Mouse (Mus musculus) layer of hippocampus, adult 2 months (tissue): ENCODE measurements at regions not wholly inside any gene's neighbourhood (a gene's known extent, or its start where the extent isn't known, plus 50 kb on each side); places are given as distances from the start of the nearest gene placed in this dataset.

ENCODE experiments used
- DNase-seq, 2 experiments: peaks; one replicate each; pipeline ENCODE4 v3.0.0; 2022; ENCODE audit warnings: low spot score in 2 of 2
- H3K27ac ChIP-seq: fragments of 200-600 bp; 2 replicates; pipeline ENCODE4 v1.8.1; 2022
- H3K4me3 ChIP-seq: fragments of 200-600 bp; 2 replicates; pipeline ENCODE4 v1.8.1; 2022; ENCODE audit warnings: mild to moderate bottlenecking
- CTCF ChIP-seq: fragments of 200-600 bp; conservative IDR thresholded peaks from 2 replicates; pipeline ENCODE4 v1.8.1; 2022; ENCODE audit warnings: antibody characterized with exemption, mild to moderate bottlenecking, moderate library complexity

DNA sequence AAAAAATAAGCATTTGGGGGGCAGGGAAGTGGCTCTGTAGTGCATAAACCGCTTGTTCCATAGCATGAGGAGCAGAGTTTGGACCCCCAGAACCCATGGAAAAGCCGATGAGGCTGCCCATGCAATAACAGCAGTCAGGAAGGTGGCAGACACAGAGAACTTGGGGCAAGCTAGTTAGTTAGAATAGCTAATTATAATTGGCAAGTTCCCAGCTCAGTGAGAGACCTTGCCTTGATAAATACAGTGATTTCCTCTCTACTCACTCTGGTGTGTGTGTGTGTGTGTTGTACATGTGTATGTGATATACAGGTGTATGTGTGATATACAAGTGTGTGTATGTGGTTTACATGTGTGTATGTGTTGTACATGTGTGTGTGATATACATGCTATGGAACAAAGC lies 226.4 kb downstream of the 3110018I06Rik start:
- no peak for TF ChIP-seq CTCF
- no peak overlapping the region for H3K27ac ChIP-seq

GRCm38 (mm10) chr12:107715871-107716270 lies 227.4 kb downstream of the 3110018I06Rik start:
- no peak for TF ChIP-seq CTCF
- H3K27ac ChIP-seq = no peak overlapping the region
- H3K4me3 ChIP-seq = no peak overlapping the region
- DNase-seq = no peak

More for the DNA sequence above, 226.4 kb downstream of the 3110018I06Rik start:
- no peak for DNase-seq
- no peak overlapping the region for H3K4me3 ChIP-seq

DNA sequence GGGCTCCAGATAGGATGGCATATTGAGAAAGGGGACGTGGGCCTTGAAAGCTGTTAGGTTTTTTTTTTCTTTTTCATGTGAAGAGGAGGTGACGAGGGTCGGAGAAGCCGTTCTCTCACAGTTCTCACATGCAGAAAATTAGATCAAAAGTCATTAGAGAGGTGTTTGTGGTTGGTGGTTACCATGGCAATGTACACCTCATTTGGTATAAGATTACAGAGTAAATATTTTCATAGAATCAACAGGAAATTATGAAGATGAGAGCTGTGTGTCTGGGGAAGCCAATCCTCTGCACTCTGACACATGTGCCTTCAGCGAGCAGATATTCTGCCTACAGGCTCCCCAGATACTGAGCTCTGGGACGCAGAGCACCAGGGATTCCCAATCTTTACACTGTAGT lies 232.5 kb downstream of the 3110018I06Rik start:
- no peak for DNase-seq
- Histone ChIP-seq H3K27ac (no peak overlapping the region), H3K4me3 (no peak overlapping the region)
- TF ChIP-seq CTCF = no peak

- Histone ChIP-seq H3K27ac (no peak overlapping the region), H3K4me3 (no peak overlapping the region)
- no peak for DNase-seq
- no peak for TF ChIP-seq CTCF
Measured at GRCm38 (mm10) chr12:107723062-107723859, 234.8 kb downstream of the 3110018I06Rik start.

DNA sequence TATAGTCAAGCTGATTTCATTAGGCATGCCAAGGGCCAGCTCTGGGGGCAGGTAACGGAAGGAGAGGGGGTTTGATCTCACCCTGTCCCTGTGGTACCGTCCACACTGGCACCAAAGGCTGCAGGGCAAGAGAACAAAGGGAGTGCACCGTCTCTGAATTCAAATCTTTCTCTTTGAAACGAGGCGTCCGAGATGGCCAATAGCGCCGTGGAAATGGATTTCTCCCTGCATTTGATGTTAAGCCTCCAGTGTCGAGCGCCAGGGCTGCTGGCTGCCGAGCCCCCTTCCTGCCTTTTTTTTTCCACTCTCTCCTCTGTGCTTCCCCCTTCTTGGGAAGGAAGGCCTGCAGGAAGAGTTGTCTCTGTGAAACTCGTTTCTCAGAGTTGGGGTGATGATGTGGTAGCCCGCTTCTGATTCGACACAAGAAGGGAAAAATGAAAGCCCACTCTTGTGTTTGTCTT lies 235.5 kb downstream of the 3110018I06Rik start:
- no peak overlapping the region for H3K4me3 ChIP-seq

DNA sequence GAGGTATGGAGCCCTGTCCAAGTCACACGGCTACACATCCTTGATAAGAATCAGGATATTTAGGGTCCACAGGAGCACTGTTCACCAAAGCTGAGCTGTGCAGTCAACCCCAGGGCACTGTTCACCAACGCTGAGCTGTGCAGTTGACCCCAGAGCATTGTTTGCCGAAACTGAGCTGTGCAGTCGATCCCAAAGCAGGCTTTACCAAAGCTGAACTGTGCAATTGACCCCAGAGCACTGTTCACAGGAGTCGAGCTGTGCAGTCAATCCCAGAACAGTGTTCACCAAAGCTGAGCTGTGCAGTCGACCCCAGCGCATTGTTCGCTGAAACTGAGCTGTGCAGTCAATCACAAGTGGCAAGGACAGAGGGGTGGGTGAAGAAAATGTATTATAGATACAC lies 236.0 kb downstream of the 3110018I06Rik start:
- no peak overlapping the region for H3K27ac ChIP-seq
- no peak for TF ChIP-seq CTCF
- DNase-seq = no peak
- H3K4me3 ChIP-seq = no peak overlapping the region

More for the DNA sequence above, 235.5 kb downstream of the 3110018I06Rik start:
- no peak overlapping the region for H3K27ac ChIP-seq
- no peak for DNase-seq
- no peak for TF ChIP-seq CTCF

GRCm38 (mm10) chr12:107728865-107729264 lies 240.4 kb downstream of the 3110018I06Rik start:
- DNase-seq = no peak
- Histone ChIP-seq H3K27ac (no peak overlapping the region), H3K4me3 (no peak overlapping the region)
- TF ChIP-seq CTCF = no peak

DNA sequence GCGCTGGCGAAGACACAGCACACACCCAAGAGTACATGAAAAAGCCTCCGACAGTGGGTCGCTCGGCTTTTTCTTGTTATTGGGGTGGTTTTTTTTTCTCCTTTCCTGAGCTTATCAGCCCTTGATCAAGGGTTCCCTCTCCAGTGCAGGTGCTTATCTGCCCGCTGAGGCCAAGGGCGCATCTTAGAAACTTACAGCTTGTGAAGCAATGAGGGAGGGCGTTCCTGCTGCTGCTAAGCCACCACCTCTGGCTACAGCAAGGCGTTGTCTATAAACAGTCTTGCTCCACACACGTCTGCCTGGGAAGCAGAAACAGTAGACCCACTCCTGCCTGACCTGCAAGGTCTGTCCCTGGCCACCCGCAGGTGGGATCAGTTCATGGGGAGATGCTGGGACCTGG lies 240.9 kb downstream of the 3110018I06Rik start:
- TF ChIP-seq CTCF = no peak
- Histone ChIP-seq H3K27ac (no peak overlapping the region), H3K4me3 (no peak overlapping the region)
- DNase-seq = no peak

GRCm38 (mm10) chr12:107730940-107731339 lies 242.5 kb downstream of the 3110018I06Rik start:
- DNase-seq = no peak
- Histone ChIP-seq H3K4me3 (no peak overlapping the region), H3K27ac (no peak overlapping the region)
- TF ChIP-seq CTCF = peak; percentile 28

DNA sequence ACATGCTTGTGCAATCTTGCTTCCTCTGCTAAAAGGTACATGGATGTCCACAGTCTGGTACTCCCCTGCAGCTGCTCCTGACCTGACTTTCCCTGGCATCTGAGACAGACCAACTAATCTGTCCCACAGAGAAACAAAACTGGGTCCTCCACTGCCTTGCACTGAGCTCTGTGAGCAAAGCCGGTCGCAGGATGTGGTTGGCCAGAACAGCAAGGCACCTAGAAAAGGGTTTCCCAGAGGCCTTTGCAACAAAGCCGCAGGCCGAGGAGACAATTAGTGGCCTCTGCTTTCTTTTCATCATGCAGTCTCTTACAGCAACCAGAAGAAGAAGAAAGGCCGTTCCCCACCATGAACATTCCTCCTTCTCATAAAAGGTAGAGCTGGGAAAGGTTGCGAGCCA lies 246.1 kb downstream of the 3110018I06Rik start:
- no peak for TF ChIP-seq CTCF
- Histone ChIP-seq H3K27ac (no peak overlapping the region), H3K4me3 (no peak overlapping the region)
- no peak for DNase-seq

DNA sequence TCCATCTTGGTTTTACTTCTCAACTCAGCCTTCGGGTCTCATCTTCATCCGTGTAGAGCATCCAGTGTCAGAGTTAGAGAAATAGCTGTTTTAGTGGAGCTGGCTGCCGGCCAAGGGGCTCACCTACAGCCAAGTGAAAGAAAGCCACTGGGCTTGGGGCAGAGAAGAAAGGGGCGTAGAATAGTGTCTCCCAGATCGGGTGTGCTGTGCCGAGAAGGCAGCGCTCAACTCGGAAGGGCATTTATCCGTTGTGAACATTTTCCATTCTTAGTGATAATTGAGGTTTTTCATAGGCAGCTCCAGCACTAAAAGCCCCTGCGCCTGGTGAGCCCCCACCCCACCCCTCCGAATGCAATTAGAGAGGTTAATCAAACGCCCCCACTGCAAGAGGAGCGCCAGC lies 254.2 kb downstream of the 3110018I06Rik start:
- no peak for TF ChIP-seq CTCF
- Histone ChIP-seq H3K27ac (no peak overlapping the region), H3K4me3 (peak overlapping the region; percentile 11; the same call in 1 of the 2 replicates)
- no peak for DNase-seq

DNA sequence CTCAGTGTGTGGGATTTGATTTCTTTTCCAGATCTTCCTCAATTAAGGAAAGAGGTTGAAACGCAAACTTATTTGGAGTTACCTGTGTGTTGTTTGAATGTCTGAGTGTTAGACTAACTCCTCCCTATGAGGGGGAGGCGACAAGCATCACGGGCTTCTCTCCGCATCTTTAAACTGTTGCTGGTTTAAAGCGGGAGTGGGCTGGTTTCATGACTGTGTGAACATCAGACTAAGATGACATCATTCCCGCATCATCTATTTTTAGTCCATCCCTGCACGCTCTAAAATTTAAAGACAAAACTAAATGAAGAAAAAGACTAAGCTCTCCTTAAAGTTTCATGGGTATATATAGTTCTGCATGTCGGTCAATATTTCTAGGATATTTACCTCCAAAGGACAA lies 256.4 kb downstream of the 3110018I06Rik start:
- peak in 1 of 2 experiments; percentile 13 for DNase-seq
- no peak for TF ChIP-seq CTCF
- no peak overlapping the region for H3K27ac ChIP-seq
- H3K4me3 ChIP-seq = no peak overlapping the region

GRCm38 (mm10) chr12:107748481-107749380 lies 254.7 kb downstream of the Bcl11b start:
- Histone ChIP-seq H3K4me3 (no peak overlapping the region), H3K27ac (no peak overlapping the region)
- no peak for DNase-seq
- TF ChIP-seq CTCF = no peak
